Mouse (Mus musculus): ENCODE measurements around the gene Sgpp1.
"Not testable (repeated sequence)": the region's sequence is repeated elsewhere in the genome, so short reads cannot be mapped to it uniquely, and the experiment has no call there.

Sgpp1 gene

DNA sequence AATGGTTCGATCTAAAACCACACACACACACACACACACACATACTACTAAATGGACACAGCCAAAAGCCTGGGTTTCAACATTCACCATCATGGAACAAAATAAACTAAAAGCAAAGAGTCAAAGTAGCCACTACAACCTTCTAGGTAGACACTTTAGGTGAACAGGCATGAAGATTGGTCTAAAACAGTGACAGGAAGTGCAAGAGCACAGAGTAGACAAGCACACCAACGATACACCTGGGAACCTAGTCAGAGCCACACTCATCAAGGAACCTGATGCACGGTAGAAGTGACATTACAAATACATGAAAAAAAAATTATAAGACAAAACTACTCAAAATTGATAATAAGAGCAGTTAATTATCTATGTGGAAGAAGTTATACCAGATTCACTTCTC is 4.0 kb downstream of the Sgpp1 start:
- DNase-seq = no peak

- no peak for DNase-seq
Observed at GRCm38 (mm10) chr12:75730458-75730857, 5.1 kb downstream of the Sgpp1 start.

DNA sequence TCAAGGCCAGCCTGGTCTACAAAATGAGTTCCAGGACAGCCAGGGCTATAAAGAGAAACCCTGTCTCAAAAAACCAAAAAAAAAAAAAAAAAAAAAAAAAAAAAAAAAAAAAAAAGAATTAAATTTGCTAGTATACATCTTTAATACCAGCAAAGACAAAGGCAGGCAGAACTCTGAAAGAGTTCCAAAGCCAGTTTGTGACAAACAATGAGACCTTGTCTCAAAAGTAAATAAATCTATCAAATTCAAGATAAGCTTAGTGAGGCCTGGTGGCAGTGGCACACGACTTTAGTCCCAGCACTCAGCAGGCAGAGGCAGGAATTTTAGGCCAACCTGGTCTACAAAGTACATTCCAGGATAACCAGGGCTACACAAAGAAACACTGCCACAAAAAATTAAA is 5.7 kb downstream of the Sgpp1 start:
- DNase-seq = no peak

DNA sequence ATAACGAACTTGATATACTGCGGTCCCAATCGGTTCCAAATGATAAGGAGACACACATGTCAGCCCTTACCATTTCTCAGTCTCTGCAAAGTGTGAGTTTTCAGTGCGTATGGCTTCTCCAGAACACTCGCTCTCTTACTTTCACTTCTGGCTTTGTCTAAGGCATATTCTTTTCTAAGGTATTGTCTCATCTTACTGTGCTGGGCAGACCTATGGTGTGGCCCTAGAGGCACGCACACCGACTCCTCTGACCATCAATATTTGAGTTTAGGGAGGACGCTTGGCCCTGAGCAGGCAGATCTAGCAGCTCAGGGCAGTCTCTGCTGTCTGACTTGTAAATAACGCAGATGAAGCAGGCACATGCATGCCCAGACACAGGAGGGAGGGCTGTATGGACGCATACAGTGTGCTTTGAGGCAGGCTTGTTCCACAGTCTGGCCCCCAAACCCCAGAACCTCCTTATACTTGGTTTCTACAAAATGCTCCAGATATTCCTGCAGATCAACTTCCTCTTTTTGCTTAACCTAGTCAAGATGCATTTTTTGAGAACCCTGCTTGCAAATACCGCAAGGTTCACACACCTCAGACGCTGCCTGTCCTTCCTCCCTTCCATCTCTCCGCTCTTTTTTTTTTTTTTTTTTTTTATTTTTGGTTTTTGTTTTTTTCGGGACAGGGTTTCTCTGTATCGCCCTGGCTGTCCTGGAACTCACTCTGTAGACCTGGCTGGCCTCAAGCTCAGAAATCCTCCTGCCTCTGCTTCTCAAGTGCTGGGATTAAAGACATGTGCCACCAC is 8.0 kb downstream of the Sgpp1 start:
- no peak for DNase-seq

DNA sequence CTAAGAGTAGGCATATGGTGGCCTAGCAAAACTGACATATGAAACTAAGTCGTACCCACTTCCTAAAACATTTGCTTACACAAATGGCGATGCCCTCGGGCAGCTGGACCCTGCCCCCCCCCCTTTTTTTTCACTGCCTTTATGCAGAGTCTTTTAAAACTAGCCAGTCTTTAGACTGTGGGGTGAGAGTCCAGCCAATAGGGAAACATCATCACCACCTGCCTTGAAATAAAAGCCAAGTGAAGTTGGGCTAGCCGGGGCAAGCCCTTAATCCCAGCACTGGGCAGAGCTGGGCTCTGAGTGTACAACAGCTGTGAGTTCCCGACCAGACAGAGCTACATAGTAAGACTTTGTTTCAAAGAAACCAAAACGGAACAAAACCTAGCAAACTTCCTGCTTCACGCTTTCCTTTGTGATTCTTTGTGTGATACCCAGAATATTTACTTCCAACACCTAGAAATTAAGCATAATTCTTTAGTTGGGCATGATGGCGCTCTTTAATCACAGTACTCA is 9.1 kb downstream of the Sgpp1 start:
- DNase-seq = no peak

- DNase-seq = no peak
Observed at GRCm38 (mm10) chr12:75724621-75725324, 10.8 kb downstream of the Sgpp1 start.

DNA sequence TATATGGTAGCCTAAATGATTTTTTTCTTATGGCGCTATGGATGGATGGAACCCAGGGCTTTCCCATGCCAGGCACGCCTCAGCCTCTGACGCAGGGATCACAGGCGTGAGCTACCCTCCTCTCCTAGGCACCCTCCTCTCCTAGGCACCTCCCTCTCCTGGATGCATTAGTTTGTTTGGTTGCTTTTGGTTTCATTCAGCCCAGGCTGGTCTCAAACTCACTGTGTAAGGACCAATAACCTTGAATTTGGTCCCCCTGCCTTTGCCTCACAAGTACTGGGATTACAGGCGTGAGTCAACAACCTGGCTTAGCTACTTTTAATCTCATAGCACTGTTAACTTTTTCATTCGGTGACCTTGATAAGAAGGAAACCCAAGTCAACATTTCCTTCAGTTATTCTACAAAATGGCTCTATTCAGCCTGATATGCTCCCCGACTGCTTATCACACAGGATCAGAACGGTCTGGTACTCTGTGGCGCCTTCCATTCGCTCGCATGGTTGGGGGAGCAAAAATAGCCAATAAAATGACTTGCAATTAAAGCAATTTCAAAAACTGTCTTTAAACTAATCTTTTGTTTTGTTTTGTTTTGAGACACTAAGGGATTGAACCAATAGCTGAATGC is 11.6 kb downstream of the Sgpp1 start:
- DNase-seq = no peak

GRCm38 (mm10) chr12:75721941-75722340 is 13.6 kb downstream of the Sgpp1 start:
- DNase-seq = no peak

- no peak for DNase-seq
Observed at GRCm38 (mm10) chr12:75721006-75721405, 14.5 kb downstream of the Sgpp1 start.

DNA sequence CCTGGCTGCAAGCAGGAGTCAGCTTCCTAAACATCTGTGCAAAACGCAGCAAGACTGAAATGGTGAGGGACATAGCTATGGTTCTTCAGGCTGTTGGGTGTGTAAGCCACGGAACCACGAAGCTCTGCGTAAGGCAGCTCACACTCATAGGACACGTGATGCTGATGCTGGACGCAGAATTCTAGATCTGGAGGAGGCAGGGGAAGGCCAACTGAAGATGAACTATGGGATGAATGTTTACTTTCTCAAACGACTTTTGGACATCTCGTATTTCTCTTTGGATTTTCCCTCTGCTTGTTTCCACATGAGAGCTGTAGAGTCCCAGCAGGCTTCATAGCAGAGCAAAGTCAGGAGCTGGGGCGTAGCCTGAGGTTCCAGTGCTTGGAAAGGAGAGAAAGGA is 21.9 kb downstream of the Sgpp1 start:
- no peak for DNase-seq

DNA sequence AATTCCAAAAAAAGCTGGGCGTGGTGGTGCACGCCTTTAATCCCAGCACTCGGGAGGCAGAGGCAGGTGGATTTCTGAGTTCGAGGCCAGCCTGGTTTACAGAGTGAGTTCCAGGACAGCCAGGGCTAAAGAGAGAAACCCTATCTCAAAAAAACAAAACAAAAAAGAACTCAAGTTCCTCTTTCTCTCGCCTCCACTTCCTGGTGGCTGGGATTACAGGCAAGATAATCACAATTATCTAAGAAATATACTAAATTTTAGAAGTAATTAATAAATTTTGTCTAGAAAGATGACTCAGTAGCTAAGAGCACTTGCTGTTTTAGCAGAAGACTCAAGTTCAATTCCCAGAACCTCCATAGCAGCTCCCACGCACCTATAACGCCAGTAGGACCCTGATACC is 22.6 kb downstream of the Sgpp1 start:
- not testable (repeated sequence) for DNase-seq

GRCm38 (mm10) chr12:75710596-75711376 is 24.7 kb downstream of the Sgpp1 start:
- no peak for DNase-seq

DNA sequence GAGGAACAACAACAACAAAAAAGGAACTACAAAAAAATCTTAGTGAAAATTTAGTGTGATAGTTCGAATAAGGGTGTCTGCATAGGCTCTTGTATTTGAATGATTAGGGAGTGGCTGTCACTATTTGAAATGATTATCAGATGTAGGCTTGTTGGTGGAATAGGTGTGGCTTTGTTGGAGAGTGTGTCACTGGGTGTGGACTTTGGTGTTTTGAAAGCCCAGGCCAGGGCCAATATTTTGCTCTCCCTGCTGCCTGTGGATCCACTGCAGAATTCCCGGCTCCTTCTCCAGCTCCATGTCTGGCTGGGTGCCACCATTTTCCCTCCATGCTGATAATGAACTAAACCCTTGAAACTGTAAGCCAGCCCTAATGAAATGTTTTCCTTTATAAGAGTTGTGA is 26.0 kb downstream of the Sgpp1 start:
- DNase-seq = no peak

DNA sequence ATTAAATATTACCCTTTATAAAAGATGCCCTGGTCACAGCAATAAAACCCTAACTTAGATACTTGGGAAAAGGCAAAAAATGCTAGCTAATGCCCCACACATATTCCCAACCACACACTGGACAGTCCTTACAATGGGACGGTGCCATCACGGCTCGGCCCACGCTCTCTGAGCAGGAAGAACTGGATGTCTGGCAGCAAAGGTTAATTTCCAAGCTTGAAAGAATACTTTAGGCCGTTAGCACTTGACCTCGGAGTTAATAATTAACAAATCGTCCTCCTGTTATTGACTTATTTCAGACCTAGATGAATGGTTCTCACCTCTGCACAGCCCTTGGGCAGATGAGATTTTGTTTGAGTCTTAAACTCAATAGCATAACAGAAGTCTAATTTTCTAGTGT is 28.9 kb downstream of the Sgpp1 start:
- DNase-seq = no peak

DNA sequence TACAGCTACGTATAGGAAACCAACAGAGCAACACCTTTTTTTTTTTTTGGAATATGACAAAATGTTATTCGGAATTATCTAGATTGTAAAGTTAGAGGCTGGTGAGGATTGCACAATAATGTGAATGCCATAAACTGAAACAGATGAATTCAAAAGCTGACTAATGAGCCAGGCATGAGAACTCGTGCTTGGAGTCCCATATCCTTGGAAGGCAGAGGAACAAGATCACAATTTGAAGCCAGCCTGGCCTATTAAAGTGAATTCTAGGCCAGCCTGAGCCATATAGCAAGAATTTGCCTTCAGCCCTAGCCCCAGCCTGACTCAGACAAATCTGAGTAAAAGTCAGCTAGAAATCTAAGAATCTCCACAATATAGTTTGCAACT is 32.8 kb downstream of the Sgpp1 start:
- no peak for DNase-seq

- DNase-seq = no peak
Observed at GRCm38 (mm10) chr12:75702084-75702738, 33.3 kb downstream of the Sgpp1 start.

DNA sequence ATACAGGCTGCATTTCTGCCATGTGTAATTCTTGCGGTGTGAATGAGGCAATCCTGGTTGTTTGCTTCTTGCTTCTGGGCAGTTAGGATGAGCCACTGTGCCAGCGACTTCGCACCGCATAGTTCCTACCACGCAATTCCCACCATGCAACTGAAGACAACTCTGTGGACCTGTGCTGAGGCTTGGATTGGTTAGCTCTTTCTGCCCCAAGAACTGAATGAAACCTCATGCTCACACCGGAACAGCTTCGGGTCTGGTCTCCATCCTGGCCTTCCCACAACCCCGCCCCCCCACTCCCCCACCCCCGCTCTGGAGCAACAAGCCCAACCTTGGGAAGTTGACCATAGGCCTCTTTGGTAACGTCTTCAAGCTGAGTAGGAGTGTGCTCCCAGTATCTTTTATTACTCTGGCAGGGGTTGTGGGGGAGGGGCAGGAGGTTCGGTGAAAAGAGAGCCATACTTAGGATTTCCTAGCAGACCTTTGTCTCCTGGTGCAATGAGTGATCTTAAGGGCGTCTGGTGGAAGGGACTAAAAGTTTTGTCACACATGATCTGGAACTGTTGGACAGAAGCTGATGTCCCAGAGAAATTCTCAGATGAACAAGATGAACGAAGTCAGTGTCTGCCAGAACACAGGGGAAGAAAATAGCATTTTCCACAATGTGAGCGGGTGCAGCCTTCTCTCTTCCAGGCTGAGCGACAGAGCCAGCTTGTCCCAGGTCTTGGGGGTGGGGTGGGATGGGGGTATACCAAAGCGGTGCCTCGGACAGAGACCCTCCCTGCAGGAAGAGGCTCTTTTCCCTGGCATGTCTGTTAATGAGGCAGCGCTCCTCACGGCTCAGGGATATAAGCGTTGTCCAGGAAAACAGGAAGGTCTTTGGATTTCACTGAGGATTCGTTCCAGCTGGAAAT is 34.1 kb downstream of the Sgpp1 start:
- DNase-seq = no peak

DNA sequence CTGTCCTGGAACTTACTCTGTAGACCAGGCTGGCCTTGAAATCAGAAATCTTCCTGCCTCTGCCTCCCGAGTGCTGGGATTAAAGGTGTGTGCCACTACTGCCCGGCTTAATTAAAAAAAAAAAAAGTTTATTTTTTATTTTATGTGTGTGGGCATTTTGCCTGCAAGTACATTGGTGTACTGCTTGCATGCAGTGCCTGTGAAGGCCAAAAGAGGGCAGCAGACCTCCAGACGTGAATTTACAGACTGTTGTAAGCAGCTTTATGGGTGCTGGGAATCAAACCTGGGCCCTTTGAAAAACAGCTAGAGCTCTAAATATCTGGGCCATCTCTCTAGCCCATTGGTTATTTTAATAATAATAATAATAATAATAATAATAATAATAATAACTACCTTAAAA is 36.8 kb downstream of the Sgpp1 start:
- DNase-seq = no peak

GRCm38 (mm10) chr12:75695845-75696244 is 39.7 kb downstream of the Sgpp1 start:
- not testable (repeated sequence) for DNase-seq

- no peak for DNase-seq
Observed at GRCm38 (mm10) chr12:75689003-75689402, 46.5 kb downstream of the Sgpp1 start.

- DNase-seq = no peak
Observed at GRCm38 (mm10) chr12:75687314-75687713, 48.2 kb downstream of the Sgpp1 start.

All from cerebellum, adult 11 months (tissue).